Mouse (Mus musculus): ENCODE results near the gene Tmsb15b1.

DNA sequence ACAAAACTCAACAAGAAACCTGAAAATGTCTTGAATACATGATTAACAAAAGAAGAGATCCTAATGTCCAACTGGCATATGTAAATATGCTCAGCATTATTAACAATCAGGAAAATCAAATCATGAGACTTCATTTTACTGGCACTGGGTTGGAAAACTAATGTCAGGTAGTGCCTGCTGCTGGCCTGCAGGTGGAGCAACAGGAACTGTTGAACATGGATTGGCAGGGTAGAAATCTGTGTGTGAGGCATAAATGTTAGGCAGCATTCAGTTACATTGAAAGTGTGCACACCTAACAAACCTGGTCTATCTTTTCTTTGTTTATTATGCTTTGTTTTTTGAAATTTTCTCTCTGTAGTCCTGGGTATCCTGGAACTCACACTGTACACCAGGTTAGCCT is 1.9 kb upstream of the Tmsb15b1 start:
- TF ChIP-seq ZC3H11A (IDR thresholded peaks at IDR 0.05; ENCODE audit: low read depth, low read length), result no peak
- TF ChIP-seq POLR2A (IDR thresholded peaks at IDR 0.05; ENCODE audit: low read depth, low read length), result no peak
- TF ChIP-seq ZNF384 (IDR thresholded peaks at IDR 0.05; ENCODE audit: low read depth, low read length), result no peak
- peak; percentile 77 for TF ChIP-seq SMC3 (IDR thresholded peaks at IDR 0.05; ENCODE audit: low read depth, low read length)
- TF ChIP-seq CTCF (conservative IDR thresholded peaks at IDR 0.05 in 1 of 2, IDR thresholded peaks at IDR 0.05 in 1 of 2; ENCODE audit: low read depth in 2 of 2, low read length in 2 of 2), result peak in 1 of 2 experiments; percentile 70; a peak in 2 of 4 replicates
- TF ChIP-seq RCOR1 (conservative IDR thresholded peaks at IDR 0.05; ENCODE audit: low read depth, low read length), result no peak
- no peak for TF ChIP-seq USF1 (IDR thresholded peaks at IDR 0.05; ENCODE audit: low read depth, low read length)
- no peak for TF ChIP-seq ELF1 (IDR thresholded peaks at IDR 0.05; ENCODE audit: low read depth, low read length)
- TF ChIP-seq CHD2 (IDR thresholded peaks at IDR 0.05; ENCODE audit: low read length), result no peak
- TF ChIP-seq ZMIZ1 (IDR thresholded peaks at IDR 0.05; ENCODE audit: low read depth, low read length), result no peak
- no peak for TF ChIP-seq MAZ (IDR thresholded peaks at IDR 0.05; ENCODE audit: low read depth, low read length)

Measured in CH12.LX (cell line).